Mouse (Mus musculus): ENCODE measurements around the gene Gm10665. TPM values are rescaled to one million over a fixed set of nuclear protein-coding genes. Genes with fewer than 3 reads are reported as not detected.
"Not testable (repeated sequence)": the region's sequence is repeated elsewhere in the genome, so short reads cannot be mapped to it uniquely, and the experiment has no call there.

The Gm10665 gene
- not detected for total RNA-seq (2021)

DNA sequence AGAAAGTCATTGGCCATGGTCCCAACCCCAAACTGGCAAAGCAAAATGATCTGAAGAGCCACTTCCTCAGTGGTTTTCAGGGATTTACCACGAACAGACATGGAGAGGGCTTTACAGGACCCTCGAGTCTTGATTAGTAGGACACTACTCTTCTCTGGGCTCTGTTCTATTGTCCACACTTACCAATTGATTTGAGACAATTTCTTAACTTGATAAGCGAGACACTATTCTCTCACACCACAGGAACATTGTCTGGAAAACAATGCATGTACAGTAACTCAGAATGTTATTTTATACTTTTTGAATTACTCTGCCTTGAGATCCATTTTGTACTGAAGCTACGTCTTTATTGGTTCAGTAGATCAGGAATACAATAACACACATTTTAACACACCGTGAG, at the start of gene Gm10665:
Gm10665 (minus strand) TSS at position 101 of the 400 bp plus-strand sequence.
- not testable (repeated sequence) for DNase-seq

DNA sequence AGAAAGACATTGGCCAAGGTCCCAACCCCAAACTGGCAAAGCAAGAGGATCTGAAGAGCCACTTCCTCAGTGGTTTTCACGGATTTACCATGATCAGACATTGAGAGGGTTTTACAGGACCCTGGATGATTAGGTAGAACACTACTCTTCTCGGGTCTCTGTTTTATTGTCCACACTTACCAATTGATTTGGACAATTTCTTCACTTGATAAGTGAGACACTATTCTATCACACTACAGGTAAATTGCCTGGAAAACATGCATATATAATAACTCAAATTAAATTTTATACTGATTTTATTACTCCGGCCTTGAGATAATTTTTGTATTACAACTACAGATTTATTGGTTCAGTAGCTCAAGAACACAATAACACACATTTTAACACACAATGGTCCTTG, 35.7 kb upstream of the Gm10665 start, which contains the start of gene Vmn1r151:
Vmn1r151 (minus strand) TSS at position 101 of the 400 bp plus-strand sequence.
- not testable (repeated sequence) for DNase-seq

DNA sequence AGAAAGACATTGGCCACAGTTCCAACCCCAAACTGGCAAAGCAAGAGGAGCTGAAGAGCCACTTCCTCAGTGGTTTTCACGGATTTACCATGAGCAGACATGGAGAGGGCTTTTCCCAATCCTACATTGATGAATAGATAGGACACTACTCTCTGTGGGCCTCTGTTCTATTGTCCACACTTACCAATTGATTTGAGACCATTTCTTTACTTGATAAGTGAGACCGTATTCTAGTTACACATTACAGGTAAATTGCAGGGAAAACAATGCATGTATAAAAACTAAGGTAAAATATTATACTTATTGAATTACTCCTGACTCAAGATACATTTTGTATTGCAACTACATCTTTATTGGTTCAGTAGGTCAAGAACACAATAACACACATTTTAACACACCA, 25.7 kb downstream of the Gm10665 start, which contains the start of gene Vmn1r149:
Vmn1r149 (minus strand) TSS at position 101 of the 400 bp plus-strand sequence.
- not testable (repeated sequence) for DNase-seq

DNA sequence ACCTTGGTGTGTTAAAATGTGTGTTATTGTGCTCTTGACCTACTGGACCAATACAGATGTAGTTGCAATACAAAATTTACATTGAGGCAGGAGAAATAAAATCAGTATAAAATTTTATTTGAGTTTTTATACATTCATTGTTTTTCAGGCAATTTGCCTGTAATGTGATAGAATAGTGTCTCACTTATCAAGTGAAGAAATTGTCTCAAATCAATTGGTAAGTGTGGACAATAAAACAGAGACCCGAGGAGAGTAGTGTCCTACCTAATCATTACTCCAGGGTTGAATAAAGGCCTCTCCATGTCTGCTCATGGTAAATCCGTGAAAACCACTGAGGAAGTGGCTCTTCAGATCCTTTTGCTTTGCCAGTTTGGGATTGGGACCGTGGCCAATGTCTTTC, 50.6 kb downstream of the Gm10665 start, which contains the start of gene Vmn1r148:
Vmn1r148 (plus strand) TSS at position 301 of the 400 bp plus-strand sequence.
- not testable (repeated sequence) for DNase-seq

Other genes starting within 250 kb of the Gm10665 start
- gene Gm8453, start 234.6 kb downstream of the Gm10665 start, total RNA-seq (2021), result not detected
- gene Gm4187, start 134.4 kb downstream of the Gm10665 start, total RNA-seq (2021), result not detected
- not detected for gene Gm8660, start 93.0 kb downstream of the Gm10665 start, total RNA-seq (2021)
- gene Vmn1r148, start 50.5 kb downstream of the Gm10665 start, total RNA-seq (2021), result not detected
- gene Vmn1r149, start 25.8 kb downstream of the Gm10665 start, total RNA-seq (2021), result not detected
- gene Vmn1r151, start 35.6 kb upstream of the Gm10665 start, total RNA-seq (2021), result not detected
- gene Vmn1r152, start 58.9 kb upstream of the Gm10665 start, total RNA-seq (2021), result not detected
- not detected for gene Gm8677, start 70.8 kb upstream of the Gm10665 start, total RNA-seq (2021)
- not detected for gene Gm4201, start 101.3 kb upstream of the Gm10665 start, total RNA-seq (2021)
- not detected for gene Gm4565, start 124.1 kb upstream of the Gm10665 start, total RNA-seq (2021)
- gene Vmn1r155, start 193.9 kb upstream of the Gm10665 start, total RNA-seq (2021), result not detected
- not detected for gene Gm8693, start 228.2 kb upstream of the Gm10665 start, total RNA-seq (2021)